Mouse (Mus musculus): ENCODE results near the gene Lrrc55.
A peak's percentile ranks its signal among the peaks of the same experiment; 100 is the strongest.
"Not testable (repeated sequence)": the region's sequence is repeated elsewhere in the genome, so short reads cannot be mapped to it uniquely, and the experiment has no call there.

Lrrc55 gene

DNA sequence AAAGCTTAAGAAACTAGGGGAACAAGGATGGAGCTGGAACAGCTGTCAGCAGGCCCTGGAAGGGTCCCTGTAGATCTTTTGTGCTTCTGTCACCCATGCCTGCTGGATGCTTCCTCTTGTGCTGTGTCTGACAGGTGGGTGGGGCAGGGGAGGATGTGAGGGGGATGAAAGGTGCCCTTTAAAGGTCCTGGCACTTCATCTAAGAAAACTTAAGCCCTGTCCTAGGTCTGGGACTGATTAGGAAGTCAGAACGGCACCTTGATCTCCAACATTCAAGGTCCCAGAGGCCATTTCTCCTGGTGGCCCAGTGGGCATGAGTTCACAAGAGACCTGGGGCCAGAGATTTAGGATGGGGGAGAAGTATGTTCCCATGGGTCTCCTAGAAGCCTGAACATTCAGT lies at the start of gene Lrrc55:
TSS of gene Lrrc55 (minus strand) at position 297 of the 400 bp plus-strand sequence.
- H3K27me3 ChIP-seq (ENCODE audit: control insufficient read depth, insufficient read depth, low read length, poor library complexity, severe bottlenecking) = no peaks in the 10 kb centered on the region
- H3K36me3 ChIP-seq (ENCODE audit: control insufficient read depth, insufficient read depth, low read length, poor library complexity, severe bottlenecking) = no peaks in the 10 kb centered on the region
- no peak for DNase-seq (ENCODE audit: low read depth, low spot score)

DNA sequence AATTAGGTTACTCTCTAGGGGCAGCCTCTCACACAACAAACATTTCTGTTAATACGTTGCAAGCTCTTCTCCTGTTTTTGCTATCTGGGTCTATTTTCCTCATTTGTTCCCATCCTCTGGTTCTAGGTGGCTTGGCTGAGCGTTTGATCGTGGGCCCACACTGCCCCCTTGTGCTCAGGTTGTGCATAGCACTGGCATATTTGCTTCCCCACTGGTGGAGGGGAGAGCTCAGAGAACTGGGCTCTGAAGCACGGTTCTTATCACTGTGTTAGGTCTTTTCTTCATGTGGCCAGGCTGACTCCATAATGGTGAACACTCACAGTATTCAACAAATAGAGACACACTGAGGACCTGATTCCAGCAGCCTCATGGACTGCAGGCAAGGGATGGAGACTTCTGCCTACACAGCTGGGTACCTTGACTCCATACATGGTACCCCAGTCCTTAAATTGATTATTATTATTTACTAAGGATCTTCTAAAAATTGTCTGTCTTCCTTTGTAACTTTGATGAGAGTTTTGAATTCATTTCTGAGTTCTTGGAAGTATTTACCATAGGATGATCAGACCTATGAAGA lies 49.6 kb upstream of the Lrrc55 start:
- peak; percentile 63 for DNase-seq (ENCODE audit: low read depth, low spot score)
- no peaks in the 10 kb centered on the region for H3K36me3 ChIP-seq (ENCODE audit: control insufficient read depth, insufficient read depth, low read length, poor library complexity, severe bottlenecking)
- no peaks in the 10 kb centered on the region; the same call in 1 of the 2 replicates for H3K27me3 ChIP-seq (ENCODE audit: control insufficient read depth, insufficient read depth, low read length, poor library complexity, severe bottlenecking)

DNA sequence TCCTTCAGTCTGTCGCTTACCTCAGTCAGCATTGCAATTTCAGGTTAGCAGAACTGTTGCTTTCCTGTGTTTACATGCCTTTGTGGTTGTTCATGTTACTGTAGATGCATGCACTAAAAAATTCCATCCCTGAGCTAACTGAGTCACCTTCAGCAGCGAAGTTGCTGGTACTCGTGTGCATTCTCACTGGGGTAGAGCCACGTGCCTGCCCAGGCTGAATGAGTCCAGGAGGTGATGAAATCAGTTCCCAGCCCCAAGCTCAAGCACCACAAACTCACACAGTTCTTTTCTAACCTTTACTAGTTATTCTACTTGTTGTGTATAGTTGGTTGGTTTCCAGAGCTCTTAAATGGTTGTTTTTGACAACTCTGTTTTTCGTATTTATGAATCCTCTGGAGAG lies 48.7 kb upstream of the Lrrc55 start:
- Histone ChIP-seq H3K36me3 (ENCODE audit: control insufficient read depth, insufficient read depth, low read length, poor library complexity, severe bottlenecking) (no peaks in the 10 kb centered on the region), H3K27me3 (ENCODE audit: control insufficient read depth, insufficient read depth, low read length, poor library complexity, severe bottlenecking) (no peaks in the 10 kb centered on the region; the same call in 1 of the 2 replicates)
- DNase-seq (ENCODE audit: low read depth, low spot score) = no peak

DNA sequence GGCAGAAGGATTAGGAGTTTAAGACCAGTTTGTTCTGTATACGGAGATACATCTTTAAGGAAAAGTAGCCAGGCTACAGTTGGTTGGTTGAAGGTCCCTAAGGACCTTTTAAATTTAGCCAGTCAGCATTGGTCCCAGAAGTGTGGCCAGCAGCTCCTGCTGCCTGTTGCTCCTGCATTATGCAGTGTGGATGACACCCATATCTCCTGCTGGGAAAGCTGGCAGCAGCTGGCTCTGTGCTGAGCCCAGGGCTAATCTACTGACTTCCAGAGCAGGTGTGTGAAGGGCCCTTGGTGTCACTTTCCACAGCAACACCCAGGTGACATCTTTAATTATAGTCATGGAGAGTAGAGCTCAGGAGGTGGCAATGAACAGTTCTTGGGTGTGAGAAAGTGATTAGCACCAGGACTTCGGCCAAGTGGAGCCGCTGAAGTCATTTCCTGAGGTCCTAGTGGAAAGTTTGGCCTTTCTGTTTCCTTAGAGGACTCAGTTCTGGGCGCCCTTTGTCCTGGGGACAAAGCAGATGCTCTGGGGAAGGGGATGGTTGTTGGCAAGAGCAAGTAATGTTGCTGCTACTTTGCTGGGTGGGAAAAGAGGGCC lies 41.2 kb upstream of the Lrrc55 start:
- no peak for DNase-seq (ENCODE audit: low read depth, low spot score)
- Histone ChIP-seq H3K27me3 (ENCODE audit: control insufficient read depth, insufficient read depth, low read length, poor library complexity, severe bottlenecking) (no peaks in the 10 kb centered on the region), H3K36me3 (ENCODE audit: control insufficient read depth, insufficient read depth, low read length, poor library complexity, severe bottlenecking) (no peaks in the 10 kb centered on the region)

DNA sequence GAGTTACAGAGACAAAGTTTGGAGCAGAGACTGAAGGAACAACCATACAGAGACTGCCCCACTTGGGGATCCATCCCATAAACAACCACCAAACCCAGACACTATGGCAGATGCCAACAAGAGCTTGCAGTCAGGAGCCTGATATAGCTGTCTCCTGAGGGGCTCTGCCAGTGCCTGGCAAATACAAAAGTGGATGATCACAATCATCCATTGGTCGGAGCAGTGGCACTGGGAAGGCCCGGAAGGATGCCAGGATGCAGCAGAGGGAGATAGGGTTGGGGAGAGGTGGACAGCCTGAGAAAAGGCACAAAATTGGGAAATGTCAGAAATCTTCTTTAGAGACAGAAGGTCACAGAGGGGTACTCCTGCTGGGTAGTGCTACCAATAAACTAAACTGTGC lies 40.2 kb upstream of the Lrrc55 start:
- H3K27me3 ChIP-seq (ENCODE audit: control insufficient read depth, insufficient read depth, low read length, poor library complexity, severe bottlenecking); DNase-seq (ENCODE audit: low read depth, low spot score); H3K36me3 ChIP-seq (ENCODE audit: control insufficient read depth, insufficient read depth, low read length, poor library complexity, severe bottlenecking): not testable (repeated sequence)

DNA sequence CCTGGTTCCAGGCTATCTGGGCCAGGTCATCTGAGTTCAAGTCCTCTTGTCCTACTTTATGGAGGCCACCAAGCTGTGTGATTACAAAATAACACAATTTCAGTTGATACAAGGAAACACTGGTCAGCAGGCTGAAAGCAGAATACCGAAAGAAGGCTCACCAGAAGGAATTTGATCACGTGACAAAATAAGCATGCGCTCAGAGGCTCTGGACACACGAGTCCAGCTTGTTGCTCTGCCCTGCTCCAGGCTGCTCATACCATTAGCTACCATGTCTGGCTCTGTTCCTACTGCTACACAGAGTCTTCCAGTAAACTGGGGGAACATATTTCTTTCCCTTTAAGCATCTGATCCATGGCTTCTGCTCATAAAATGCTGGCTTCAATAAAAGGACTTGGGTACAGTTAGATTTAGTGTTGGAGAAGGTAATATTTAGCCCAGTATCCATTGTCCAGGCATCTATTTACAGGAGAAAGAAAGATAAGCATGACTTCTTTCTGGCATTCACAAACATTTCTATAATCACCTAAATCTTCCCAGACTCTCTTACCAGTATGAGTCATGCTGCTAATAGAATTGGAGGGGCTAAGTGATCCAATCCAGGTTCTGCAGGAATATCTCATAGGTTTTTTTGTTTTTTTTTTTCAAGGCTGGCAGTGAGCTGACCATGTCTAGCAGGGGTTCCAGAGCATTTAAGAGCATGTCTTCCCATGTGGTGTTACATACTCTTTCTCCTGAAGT lies 33.9 kb upstream of the Lrrc55 start:
- Histone ChIP-seq H3K36me3 (ENCODE audit: control insufficient read depth, insufficient read depth, low read length, poor library complexity, severe bottlenecking) (no peaks in the 10 kb centered on the region), H3K27me3 (ENCODE audit: control insufficient read depth, insufficient read depth, low read length, poor library complexity, severe bottlenecking) (no peaks in the 10 kb centered on the region)
- no peak for DNase-seq (ENCODE audit: low read depth, low spot score)

DNA sequence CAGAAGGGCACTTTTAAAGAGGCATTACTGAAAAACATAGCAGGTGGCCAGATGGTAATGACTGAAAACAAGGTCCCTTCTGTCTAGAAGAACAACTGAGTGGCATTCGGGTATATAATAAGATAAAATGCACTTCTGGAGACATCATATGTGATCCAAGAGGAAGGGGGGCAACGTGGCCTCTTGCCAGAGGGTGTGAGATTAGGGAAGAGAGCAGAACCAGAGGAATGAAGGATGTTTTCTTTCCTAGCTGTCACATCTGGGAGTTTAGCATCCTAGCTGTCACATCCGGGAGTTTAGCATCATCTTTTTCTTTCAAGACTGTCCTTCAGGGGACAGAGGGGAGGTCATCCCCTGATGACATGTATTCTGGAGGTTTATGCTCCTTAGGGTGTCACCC lies 32.6 kb upstream of the Lrrc55 start:
- Histone ChIP-seq H3K36me3 (ENCODE audit: control insufficient read depth, insufficient read depth, low read length, poor library complexity, severe bottlenecking) (no peaks in the 10 kb centered on the region), H3K27me3 (ENCODE audit: control insufficient read depth, insufficient read depth, low read length, poor library complexity, severe bottlenecking) (no peaks in the 10 kb centered on the region)
- no peak for DNase-seq (ENCODE audit: low read depth, low spot score)

DNA sequence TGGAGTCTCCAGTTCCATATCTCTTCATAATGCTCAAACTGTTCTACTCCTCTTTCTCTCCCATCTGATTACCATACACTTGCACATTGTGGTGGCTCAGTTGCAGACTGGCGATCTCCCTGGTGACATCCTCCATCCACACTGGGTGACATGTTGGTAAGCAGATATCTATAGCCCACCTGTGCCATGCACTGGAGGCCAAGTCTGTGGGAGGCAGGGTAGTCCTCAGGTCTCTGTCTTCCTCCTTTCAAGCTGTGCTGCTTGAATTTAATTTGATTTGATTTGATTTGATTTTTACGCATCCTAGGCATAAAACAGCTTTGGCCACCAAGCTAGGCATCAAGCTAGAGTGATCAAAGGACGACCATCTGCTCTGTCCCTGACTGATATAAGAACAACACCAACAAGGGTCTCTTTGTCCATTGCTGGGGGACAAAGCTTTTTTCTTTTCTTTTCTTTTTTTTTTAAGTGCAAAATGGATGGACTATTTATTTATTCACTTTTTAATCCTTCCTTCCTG lies 30.9 kb upstream of the Lrrc55 start:
- no peaks in the 10 kb centered on the region for H3K27me3 ChIP-seq (ENCODE audit: control insufficient read depth, insufficient read depth, low read length, poor library complexity, severe bottlenecking)
- H3K36me3 ChIP-seq (ENCODE audit: control insufficient read depth, insufficient read depth, low read length, poor library complexity, severe bottlenecking) = no peaks in the 10 kb centered on the region
- DNase-seq (ENCODE audit: low read depth, low spot score) = no peak

DNA sequence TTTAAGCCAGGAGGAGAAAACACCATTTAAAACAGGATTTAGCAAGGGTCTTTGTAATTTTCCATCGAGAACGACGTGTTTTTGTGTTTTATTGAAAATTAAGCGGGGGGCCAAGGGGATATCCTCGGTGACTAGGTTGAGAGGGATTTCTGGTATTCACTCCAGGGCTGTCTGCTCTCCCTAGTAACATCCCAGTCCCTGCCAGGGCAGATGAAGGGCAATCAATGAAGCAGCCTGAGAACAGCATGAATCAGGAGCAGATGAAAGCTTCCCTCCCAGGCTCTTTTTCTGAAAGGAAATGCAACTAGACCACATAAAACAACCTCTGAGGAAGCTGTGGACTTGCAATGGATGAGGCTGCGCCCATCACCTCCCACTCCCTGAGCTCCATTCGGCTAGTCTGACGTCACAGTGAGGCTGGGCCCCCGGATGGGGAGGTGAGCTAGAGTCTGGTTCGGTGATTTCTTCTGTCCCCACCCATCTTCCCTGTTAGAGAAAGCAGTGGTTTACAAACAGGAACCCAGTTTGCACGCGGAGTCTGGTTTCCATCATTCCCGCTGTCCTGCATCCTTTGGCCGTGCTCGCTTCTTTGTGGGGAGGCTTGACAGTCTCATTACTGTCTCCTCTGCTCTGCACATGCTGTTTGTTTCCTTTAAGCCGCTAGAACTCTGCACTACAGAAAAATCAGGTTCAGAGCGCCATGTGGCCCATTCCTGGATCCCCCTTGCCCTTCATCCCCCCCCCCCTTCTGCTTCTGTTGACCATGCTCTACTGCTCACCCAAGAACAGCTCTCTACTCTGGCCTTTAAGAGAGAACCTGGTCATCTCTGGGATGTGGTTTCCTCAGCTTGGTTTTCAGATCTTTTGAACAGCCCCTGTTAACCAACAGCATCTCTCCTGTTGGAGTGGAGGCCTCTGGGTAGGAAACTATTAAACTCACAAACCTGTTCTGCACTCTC lies 27.5 kb upstream of the Lrrc55 start:
- no peaks in the 10 kb centered on the region for H3K36me3 ChIP-seq (ENCODE audit: control insufficient read depth, insufficient read depth, low read length, poor library complexity, severe bottlenecking)
- no peak for DNase-seq (ENCODE audit: low read depth, low spot score)
- no peaks in the 10 kb centered on the region for H3K27me3 ChIP-seq (ENCODE audit: control insufficient read depth, insufficient read depth, low read length, poor library complexity, severe bottlenecking)

DNA sequence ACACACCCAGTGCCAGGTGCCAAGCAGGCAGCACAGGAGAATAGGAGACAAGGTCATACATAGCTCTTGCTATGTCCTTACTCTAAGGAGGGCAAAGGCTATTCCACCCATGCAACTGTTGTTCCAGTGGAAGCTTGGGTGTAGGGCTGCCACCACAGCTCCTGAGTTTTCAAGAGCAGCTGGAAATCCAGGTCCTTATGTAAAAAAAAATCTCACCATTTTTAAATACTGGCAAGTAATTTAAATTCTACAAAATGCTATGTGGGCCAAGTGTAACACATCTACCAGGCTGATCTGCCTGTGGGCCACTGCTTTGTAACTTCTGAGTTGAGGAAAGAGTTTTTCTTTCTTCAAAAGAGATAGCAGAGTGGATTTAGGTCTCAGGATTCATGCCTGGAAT lies 19.6 kb upstream of the Lrrc55 start:
- no peaks in the 10 kb centered on the region for H3K27me3 ChIP-seq (ENCODE audit: control insufficient read depth, insufficient read depth, low read length, poor library complexity, severe bottlenecking)
- no peaks in the 10 kb centered on the region for H3K36me3 ChIP-seq (ENCODE audit: control insufficient read depth, insufficient read depth, low read length, poor library complexity, severe bottlenecking)
- no peak for DNase-seq (ENCODE audit: low read depth, low spot score)

DNA sequence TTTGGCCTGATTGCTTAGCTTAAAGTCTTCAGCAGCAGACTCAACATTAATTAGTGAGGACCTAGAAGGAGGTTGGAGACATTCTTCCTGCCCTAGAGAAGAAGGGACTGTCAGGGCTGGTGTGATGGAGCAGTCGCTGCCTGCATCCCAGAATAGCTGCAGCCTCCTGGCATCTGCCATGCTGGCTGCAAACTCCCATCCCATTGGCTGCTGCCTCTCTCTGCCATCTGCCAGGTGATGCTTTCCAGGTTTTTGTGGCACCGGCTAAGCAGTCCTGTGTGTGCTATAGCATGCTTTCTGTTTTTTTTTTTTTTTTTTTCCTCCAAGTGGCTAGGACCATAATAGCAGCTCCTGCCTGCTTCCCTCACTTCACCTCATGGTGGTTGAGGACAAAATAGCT lies 16.7 kb upstream of the Lrrc55 start:
- H3K36me3 ChIP-seq (ENCODE audit: control insufficient read depth, insufficient read depth, low read length, poor library complexity, severe bottlenecking) = no peaks in the 10 kb centered on the region
- H3K27me3 ChIP-seq (ENCODE audit: control insufficient read depth, insufficient read depth, low read length, poor library complexity, severe bottlenecking) = no peaks in the 10 kb centered on the region
- DNase-seq (ENCODE audit: low read depth, low spot score) = no peak

DNA sequence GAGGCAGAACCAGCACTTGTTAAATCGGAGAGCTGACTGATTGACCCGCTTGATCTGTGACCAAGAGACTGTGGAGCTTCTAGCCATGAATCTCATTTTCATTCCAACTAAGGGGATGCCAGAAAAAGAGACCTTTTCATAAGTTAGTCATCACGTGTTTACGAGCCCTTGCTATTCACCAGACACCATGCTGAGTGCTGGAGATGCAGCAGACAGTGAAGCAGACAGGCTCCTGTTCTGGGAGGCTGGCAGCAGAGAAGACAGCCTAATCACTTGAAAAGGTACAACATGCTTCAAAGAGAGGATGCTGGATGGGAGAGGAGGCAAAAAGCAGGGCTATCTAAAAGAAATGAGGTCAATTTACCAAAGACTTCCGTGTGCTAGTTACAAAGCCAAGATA lies 12.3 kb upstream of the Lrrc55 start:
- Histone ChIP-seq H3K36me3 (ENCODE audit: control insufficient read depth, insufficient read depth, low read length, poor library complexity, severe bottlenecking) (no peaks in the 10 kb centered on the region), H3K27me3 (ENCODE audit: control insufficient read depth, insufficient read depth, low read length, poor library complexity, severe bottlenecking) (no peaks in the 10 kb centered on the region)
- DNase-seq (ENCODE audit: low read depth, low spot score) = no peak

DNA sequence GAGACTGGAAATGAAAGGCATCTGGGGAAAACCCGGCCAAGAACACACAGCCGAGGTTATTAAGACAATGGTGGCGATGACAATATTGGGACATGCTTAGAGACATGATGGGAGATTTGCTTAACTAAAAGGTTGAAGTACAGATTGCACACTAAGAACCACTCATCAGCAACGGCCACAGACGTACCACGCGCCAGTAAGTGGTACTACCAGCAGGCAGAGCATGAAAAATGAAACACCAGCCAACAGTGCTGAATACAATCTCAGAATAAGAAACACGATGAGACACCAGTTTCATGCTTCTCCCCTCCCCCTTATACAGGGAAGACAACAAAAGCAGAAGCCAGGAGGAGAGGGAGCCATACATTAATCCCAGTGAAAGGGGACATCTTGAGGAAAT lies 8.2 kb upstream of the Lrrc55 start:
- DNase-seq (ENCODE audit: low read depth, low spot score) = no peak
- Histone ChIP-seq H3K27me3 (ENCODE audit: control insufficient read depth, insufficient read depth, low read length, poor library complexity, severe bottlenecking) (no peaks in the 10 kb centered on the region), H3K36me3 (ENCODE audit: control insufficient read depth, insufficient read depth, low read length, poor library complexity, severe bottlenecking) (no peaks in the 10 kb centered on the region)

DNA sequence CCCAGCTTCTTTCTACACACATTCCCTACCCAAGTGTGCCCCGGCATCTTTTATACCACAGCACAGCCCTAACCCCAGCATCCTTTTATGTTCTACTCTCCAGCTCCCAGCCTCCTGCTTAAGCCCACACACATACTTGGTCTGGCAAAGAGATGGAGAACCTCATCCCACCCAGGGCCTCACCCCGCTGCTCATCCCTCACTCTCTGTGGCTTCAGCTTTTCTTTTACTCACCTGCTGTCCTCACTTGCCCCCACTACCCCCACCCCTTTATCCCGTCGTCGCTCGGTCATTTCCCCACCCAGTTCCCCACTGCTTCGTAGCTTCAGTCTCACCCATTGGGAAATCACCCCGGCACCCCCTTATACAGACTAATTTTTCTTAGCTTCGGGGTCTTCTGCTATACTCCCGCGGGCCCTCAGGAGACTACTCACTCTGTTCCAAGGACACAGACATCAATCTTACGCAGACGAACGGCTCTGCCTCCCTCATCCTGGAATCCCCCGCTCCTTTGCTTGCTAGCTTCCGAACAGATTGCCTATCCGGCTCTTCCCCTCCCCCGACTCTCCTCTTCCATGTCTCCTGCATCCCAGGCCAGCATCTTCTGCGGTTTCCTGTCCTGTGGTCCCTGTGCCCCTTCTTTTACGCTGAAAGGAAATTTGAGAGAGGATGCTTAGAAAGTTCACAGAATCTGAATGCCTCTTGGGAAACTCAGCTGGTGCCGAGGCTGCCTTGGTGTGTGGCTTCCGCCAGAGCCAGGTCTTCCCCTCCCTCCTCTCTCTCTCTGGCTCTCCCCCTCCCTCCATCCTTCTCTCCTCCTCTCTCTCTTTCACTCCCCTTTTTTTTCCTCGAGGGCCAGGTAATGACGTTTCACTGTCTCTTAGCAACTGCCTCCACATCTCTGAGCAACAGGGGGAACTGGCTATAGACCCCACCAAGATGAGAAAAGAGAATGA lies 1.3 kb upstream of the Lrrc55 start:
- H3K27me3 ChIP-seq (ENCODE audit: control insufficient read depth, insufficient read depth, low read length, poor library complexity, severe bottlenecking) = no peaks in the 10 kb centered on the region
- no peak for DNase-seq (ENCODE audit: low read depth, low spot score)
- no peaks in the 10 kb centered on the region for H3K36me3 ChIP-seq (ENCODE audit: control insufficient read depth, insufficient read depth, low read length, poor library complexity, severe bottlenecking)
